Mouse (Mus musculus) G1E (cell line): ENCODE data around the gene Mettl17.

Source experiments
- CTCF ChIP-seq: IDR thresholded peaks from 2 replicates; pipeline ENCODE4 v1.5.1; 2012; ENCODE audit warnings: low read depth, low read length, inconsistent platforms, mixed read lengths
- GATA1 ChIP-seq: IDR thresholded peaks from 2 replicates; pipeline ENCODE4 v1.6.1; 2012; ENCODE audit warnings: borderline replicate concordance, low read length, inconsistent platforms, mixed read lengths
- POLR2AphosphoS5 ChIP-seq: IDR thresholded peaks from 2 replicates; pipeline ENCODE4 v1.6.1; 2012; ENCODE audit warnings: low read depth, low read length, inconsistent platforms; ENCODE audit not compliant: insufficient replicate concordance

DNA sequence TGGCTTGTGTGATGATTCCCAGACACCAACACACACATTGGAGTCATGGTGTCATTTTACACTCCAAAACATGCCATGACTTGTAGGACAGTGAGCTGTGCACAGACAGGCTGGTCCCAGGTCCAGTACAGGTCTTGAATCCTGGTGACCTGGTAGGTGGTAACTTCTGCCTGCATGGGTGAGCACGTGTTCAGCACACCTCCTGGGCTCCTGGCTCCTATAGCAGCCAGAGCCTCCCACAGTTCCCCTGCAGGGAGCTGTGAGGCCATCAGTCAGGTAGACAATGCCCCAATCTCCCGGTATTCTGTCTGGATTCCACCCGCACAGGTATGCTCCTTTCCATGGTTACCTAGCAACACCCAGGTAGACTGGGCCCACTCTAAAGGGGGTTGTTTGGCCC, 38.1 kb upstream of the Mettl17 start:
- TF ChIP-seq CTCF (no peak), GATA1 (no peak), POLR2AphosphoS5 (no peak)
